Mouse (Mus musculus) forebrain, postnatal 0 days (tissue): Measurements from ENCODE around the gene Apobec3. TPM values are rescaled to one million over a fixed set of nuclear protein-coding genes. Genes with fewer than 3 reads are reported as not detected.
A peak's percentile ranks its signal among the peaks of the same experiment; 100 is the strongest.

Experiments
- ATAC-seq: fragments of 200-750 bp; cut with Nextera tagmentation; 2 replicates; pipeline ENCODE4 v1.8.0; 2017; ENCODE audit warnings: mild to moderate bottlenecking, moderate library complexity
- DNase-seq: peaks from one replicate; pipeline ENCODE4 v3.0.0-alpha.2; 2015
- H3K27ac ChIP-seq: fragments of 300-500 bp; sonication (generic); 2 replicates; pipeline ENCODE4 v1.5.1; 2014; ENCODE audit warnings: low read depth, mild to moderate bottlenecking, antibody characterized with exemption, low read length, moderate library complexity, mixed read lengths
- H3K27me3 ChIP-seq: fragments of 300-500 bp; sonication (generic); 2 replicates; pipeline ENCODE4 v1.6.1; 2014; ENCODE audit warnings: mild to moderate bottlenecking, low read length, mixed read lengths; ENCODE audit not compliant: insufficient read depth
- H3K36me3 ChIP-seq: fragments of 300-500 bp; sonication (generic); 2 replicates; pipeline ENCODE4 v1.6.1; 2014; ENCODE audit warnings: mild to moderate bottlenecking, moderate library complexity; ENCODE audit not compliant: insufficient read depth
- H3K4me1 ChIP-seq: fragments of 300-500 bp; sonication (generic); 2 replicates; pipeline ENCODE4 v1.6.1; 2014; ENCODE audit warnings: antibody characterized with exemption; ENCODE audit not compliant: insufficient read depth
- H3K4me2 ChIP-seq: fragments of 300-500 bp; sonication (generic); 2 replicates; pipeline ENCODE4 v1.6.1; 2014; ENCODE audit warnings: low read depth, mild to moderate bottlenecking, moderate library complexity
- H3K4me3 ChIP-seq: fragments of 300-500 bp; sonication (generic); 2 replicates; pipeline ENCODE4 v1.5.1; 2014; ENCODE audit warnings: low read depth, low read length, mixed read lengths
- H3K9ac ChIP-seq: fragments of 300-500 bp; sonication (generic); 2 replicates; pipeline ENCODE4 v1.6.1; 2014; ENCODE audit warnings: mild to moderate bottlenecking
- H3K9me3 ChIP-seq: fragments of 300-500 bp; sonication (generic); 2 replicates; pipeline ENCODE4 v1.6.1; 2016; ENCODE audit warnings: low read length
- CTCF ChIP-seq: sonication (generic); IDR thresholded peaks from 2 replicates; pipeline ENCODE4 v1.5.1; 2016; ENCODE audit warnings: antibody characterized with exemption, control low read depth, low read depth
- WGBS: fragments of 180-500 bp; shearing (Covaris S2); extraction: QIAGEN DNeasy Blood & Tissue Kit; methylation state at CpG from one replicate; pipeline ENCODE4 v1.1.7; 2014; 5-methylcytosine and 5-hydroxymethylcytosine counted together
- polyA plus RNA-seq: library from polyadenylated mRNA; unstranded; fragments of >200 nt; fragmentation: Nextera tagmentation; extraction: Ambion mirVana; gene quantifications from 2 replicates; pipeline ENCODE4 v1.2.1, GENCODE M21; 2015
- total RNA-seq: library from RNA; depleted of rRNA; stranded (reverse); fragments of >200 nt; gene quantifications from 2 replicates; pipeline ENCODE4 v1.2.3, GENCODE M21; 2014; rRNA removed

The Apobec3 gene
- total RNA-seq, result 4.0 and 5.3 TPM in 2 replicates
- 3.1 and 3.6 TPM in 2 replicates for polyA plus RNA-seq

DNA sequence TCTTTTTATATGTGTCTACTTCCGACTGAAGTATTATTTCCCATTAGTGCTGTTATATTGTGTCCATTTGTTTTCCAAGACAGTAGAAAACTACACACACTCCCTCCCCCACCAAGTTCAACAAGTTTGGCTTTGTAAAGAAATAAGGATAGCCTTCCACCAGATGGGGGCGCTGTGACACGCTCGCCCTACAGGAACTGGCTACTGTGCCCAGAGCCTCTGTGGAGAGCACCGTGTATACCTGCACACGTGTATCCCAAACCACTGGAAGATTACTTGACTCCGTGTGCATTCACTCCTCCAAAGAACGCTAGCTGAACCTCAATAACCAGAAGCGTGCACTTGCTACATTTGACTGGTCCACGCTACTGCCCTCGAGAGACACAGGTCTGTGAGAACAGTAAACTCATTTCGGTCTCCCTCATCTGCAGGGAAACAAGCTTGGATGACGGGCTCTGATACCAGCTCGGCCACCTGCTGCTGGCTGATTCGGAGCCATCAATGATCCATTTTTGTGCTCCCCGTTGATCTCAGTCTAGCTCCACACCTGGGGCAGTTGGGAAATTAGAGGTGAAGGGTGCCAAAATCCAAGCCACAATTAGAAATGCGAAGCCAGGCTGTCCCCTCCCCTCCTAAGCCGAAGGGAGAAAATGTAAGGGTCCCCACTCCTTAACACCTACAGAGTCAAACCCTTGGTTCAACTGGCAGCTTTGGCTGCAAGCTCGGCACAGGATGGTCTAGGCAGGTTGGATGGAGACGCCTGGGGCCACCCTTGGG, at the start of gene Apobec3:
TSS of gene Apobec3 (plus strand) at position 224 of the 777 bp plus-strand sequence.
- Histone ChIP-seq H3K27ac (no peak within 1 kb of the TSS), H3K36me3 (no peaks in the 10 kb centered on the region), H3K4me3 (peak within 1 kb of the TSS; percentile 24), H3K9me3 (no peaks in the 10 kb centered on the region), H3K27me3 (no peaks in the 10 kb centered on the region), H3K4me1 (no peaks in the 10 kb centered on the region), H3K9ac (peak within 1 kb of the TSS; percentile 28; the same call in 1 of the 2 replicates), H3K4me2 (peak within 1 kb of the TSS; percentile 41)
- DNase-seq (peak; percentile 71), ATAC-seq (peak; percentile 29; the same call in 1 of the 2 replicates)
- peak; percentile 70 for TF ChIP-seq CTCF
- 3% methylated on average over 20 of the region's 20 CpGs for WGBS

DNA sequence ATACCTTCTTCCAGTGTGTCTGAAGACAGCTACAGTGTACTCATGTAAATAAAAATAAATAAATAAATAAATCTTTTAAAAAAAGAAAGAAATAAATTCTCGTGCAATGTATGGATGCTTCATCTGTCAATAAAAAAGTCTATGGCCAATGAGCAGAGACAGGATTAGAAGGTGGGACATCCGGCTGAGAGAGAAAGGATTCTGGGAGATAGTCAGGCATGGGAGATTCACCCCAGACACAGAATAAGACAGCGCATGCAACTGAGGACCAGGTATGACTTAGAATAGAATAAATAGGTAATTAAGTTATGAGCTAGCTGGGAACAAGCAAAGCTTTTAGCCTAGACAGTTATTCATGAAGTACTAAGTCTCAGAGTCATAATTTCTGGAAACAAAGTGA, 48.5 kb upstream of the Apobec3 start:
- Histone ChIP-seq H3K9ac (no peak overlapping the region), H3K27me3 (no peaks in the 10 kb centered on the region), H3K27ac (no peak overlapping the region), H3K9me3 (no peaks in the 10 kb centered on the region), H3K4me1 (no peaks in the 10 kb centered on the region), H3K36me3 (no peaks in the 10 kb centered on the region), H3K4me2 (no peak overlapping the region), H3K4me3 (no peak overlapping the region)
- WGBS, result 86% methylated on average over 3 of the region's 3 CpGs
- no peak for TF ChIP-seq CTCF
- ATAC-seq (no peak), DNase-seq (no peak)

DNA sequence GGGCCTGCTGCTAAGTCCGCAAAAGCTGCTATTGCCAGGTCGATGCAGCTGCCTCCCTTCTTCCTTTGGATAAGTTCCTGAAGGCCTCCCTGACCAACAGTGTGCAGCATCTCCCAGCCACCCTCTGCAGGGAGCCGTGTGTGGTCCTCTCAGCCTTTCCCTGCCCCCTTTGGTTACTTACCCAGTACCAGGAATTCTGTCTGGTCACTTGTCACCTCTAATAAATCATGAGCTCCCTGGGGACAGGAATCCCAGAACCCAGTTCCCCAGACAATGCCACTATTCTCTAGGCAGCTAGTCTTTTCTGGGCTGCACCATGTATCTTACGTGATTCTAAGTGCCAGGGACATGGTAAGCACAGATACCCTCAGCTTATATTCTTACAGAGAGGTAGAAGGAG, 45.5 kb upstream of the Apobec3 start:
- H3K4me1 ChIP-seq, result no peaks in the 10 kb centered on the region
- DNase-seq (no peak), ATAC-seq (no peak)
- H3K27ac ChIP-seq, result no peak overlapping the region
- TF ChIP-seq CTCF, result no peak
- WGBS, result 74% methylated on average over 4 of the region's 4 CpGs
- H3K9ac ChIP-seq, result no peak overlapping the region
- H3K27me3 ChIP-seq, result no peaks in the 10 kb centered on the region
- no peak overlapping the region for H3K4me2 ChIP-seq
- no peaks in the 10 kb centered on the region for H3K36me3 ChIP-seq
- no peaks in the 10 kb centered on the region for H3K9me3 ChIP-seq
- no peak overlapping the region for H3K4me3 ChIP-seq

DNA sequence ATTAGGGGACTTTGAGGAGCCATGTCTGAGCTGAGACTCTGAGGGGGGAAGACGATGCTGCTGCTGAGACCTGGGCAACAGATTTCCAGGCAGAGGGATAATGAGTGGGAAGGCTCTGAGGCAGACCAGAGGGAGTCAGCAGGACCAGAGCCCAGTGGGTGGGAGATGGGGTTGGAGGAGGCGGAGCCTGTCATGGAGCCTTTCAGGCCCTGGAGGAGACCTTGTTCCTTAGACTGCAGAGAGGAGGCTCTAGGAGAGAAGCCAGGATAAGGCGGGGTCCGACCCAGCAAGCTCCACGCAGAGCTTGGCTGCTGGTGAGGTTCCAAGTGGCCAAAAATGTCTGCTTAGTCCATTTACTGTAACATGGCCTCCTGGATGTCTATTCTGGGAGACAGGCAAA, 44.4 kb upstream of the Apobec3 start:
- Histone ChIP-seq H3K4me1 (no peaks in the 10 kb centered on the region), H3K4me2 (no peak overlapping the region), H3K9me3 (no peaks in the 10 kb centered on the region), H3K27me3 (no peaks in the 10 kb centered on the region), H3K9ac (no peak overlapping the region), H3K36me3 (no peaks in the 10 kb centered on the region), H3K27ac (no peak overlapping the region), H3K4me3 (no peak overlapping the region)
- DNase-seq (no peak), ATAC-seq (no peak)
- TF ChIP-seq CTCF, result no peak
- WGBS, result 13% methylated on average over 5 of the region's 5 CpGs

DNA sequence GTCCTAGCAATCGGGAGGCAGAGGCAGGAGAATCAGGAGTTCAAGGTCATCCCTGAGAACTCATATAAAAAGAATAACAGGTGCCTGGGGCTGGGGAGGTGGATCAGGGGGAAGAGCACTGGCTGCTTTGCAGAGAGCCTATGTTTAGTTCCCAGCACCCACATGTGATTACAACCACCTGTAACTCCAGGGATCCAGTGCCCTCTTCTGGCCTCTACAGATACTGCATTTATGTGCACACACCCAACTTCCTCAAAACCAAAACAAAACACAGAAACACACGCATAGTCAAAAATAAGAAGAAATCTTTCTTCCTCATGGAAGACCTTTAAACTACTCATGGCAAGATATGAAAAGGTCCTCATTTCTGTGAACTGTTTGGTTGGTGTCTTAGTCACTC, 41.3 kb upstream of the Apobec3 start:
- no peak for TF ChIP-seq CTCF
- H3K4me3 ChIP-seq, result no peak overlapping the region
- ATAC-seq (no peak), DNase-seq (no peak)
- no peaks in the 10 kb centered on the region for H3K4me1 ChIP-seq
- 93% methylated on average over 2 of the region's 2 CpGs for whole genome bisulfite sequencing
- no peak overlapping the region for H3K9ac ChIP-seq
- no peaks in the 10 kb centered on the region for H3K27me3 ChIP-seq
- no peaks in the 10 kb centered on the region for H3K36me3 ChIP-seq
- no peak overlapping the region for H3K4me2 ChIP-seq
- H3K9me3 ChIP-seq, result no peaks in the 10 kb centered on the region
- no peak overlapping the region for H3K27ac ChIP-seq

DNA sequence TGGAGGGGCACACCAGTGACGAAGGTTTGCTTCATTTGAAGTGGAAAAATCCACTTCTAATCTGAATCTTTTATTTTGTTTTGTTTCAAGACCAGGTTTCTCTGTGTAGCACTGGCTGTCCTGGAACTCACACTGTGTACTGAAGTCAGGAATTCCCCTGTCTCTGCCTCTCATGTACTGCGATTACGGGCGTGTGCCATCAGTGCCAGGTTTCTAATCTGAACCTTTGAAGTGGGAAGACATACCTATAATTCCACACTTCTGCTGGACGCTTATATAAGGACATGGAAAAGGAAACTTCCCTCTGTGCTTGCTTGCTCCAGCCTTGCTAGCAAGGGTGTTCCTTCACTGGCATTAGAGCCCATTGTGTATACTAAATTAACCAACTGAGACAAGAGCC, 32.5 kb upstream of the Apobec3 start:
- 83% methylated on average over 5 of the region's 5 CpGs for WGBS
- no peak for TF ChIP-seq CTCF
- Histone ChIP-seq H3K36me3 (no peaks in the 10 kb centered on the region), H3K4me3 (no peak overlapping the region), H3K4me1 (no peaks in the 10 kb centered on the region), H3K9ac (no peak overlapping the region), H3K27me3 (no peaks in the 10 kb centered on the region), H3K9me3 (no peaks in the 10 kb centered on the region), H3K27ac (no peak overlapping the region), H3K4me2 (no peak overlapping the region)
- no peak for ATAC-seq
- DNase-seq, result no peak

DNA sequence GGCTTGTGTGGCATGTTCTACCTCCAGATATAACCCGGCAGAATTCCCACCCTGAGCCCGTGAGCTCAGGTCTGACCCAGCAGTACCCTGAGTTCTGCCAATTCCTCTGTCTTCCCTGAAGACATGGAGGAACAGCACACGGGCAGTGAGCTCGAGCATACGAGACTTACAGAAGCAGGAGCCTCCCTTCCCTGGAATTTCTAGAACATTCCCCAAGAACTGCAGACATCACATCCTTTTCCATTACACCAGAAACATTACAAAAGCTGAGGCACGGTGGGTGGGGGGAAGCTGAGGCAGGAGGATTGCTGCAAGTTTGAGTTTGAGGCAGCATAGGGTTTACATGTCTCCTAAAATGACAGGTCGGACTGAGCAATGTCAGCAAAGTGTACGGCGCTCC, 31.6 kb upstream of the Apobec3 start:
- no peaks in the 10 kb centered on the region for H3K27me3 ChIP-seq

More for the DNA sequence above, 31.6 kb upstream of the Apobec3 start:
- no peaks in the 10 kb centered on the region for H3K9me3 ChIP-seq
- no peak for TF ChIP-seq CTCF
- H3K4me1 ChIP-seq, result no peaks in the 10 kb centered on the region
- H3K36me3 ChIP-seq, result no peaks in the 10 kb centered on the region
- no peak overlapping the region for H3K4me3 ChIP-seq
- H3K4me2 ChIP-seq, result no peak overlapping the region
- H3K27ac ChIP-seq, result no peak overlapping the region
- WGBS, result 91% methylated on average over 9 of the region's 9 CpGs
- ATAC-seq (no peak), DNase-seq (no peak)
- no peak overlapping the region for H3K9ac ChIP-seq
